Mouse (Mus musculus) liver, embryonic 13.5 days (tissue): ENCODE results near the gene Prkd3. TPM values are rescaled to one million over a fixed set of nuclear protein-coding genes. Genes with fewer than 3 reads are reported as not detected.
A peak's percentile ranks its signal among the peaks of the same experiment; 100 is the strongest.

ENCODE experiments used
- ATAC-seq: fragments of 200-750 bp; cut with Nextera tagmentation; 2 replicates; pipeline ENCODE4 v1.8.0; 2017; ENCODE audit warnings: low read depth, mild to moderate bottlenecking, moderate number of reproducible peaks, moderate library complexity
- DNase-seq: peaks from one replicate; pipeline ENCODE4 v3.0.0; 2022
- H3K27ac ChIP-seq: fragments of 300-500 bp; sonication (generic); 2 replicates; pipeline ENCODE4 v1.5.1; 2015; ENCODE audit warnings: moderate library complexity, mild to moderate bottlenecking, inconsistent platforms
- H3K27me3 ChIP-seq: fragments of 300-500 bp; sonication (generic); 2 replicates; pipeline ENCODE4 v1.6.1; 2015; ENCODE audit warnings: mild to moderate bottlenecking, inconsistent platforms
- H3K36me3 ChIP-seq: fragments of 300-500 bp; sonication (generic); 2 replicates; pipeline ENCODE4 v1.6.1; 2015; ENCODE audit warnings: mild to moderate bottlenecking, inconsistent platforms
- H3K4me1 ChIP-seq: fragments of 300-500 bp; sonication (generic); replicated peaks from 2 replicates; pipeline ENCODE4 v1.6.1; 2015; ENCODE audit warnings: inconsistent platforms
- H3K4me2 ChIP-seq: fragments of 300-500 bp; sonication (generic); 2 replicates; pipeline ENCODE4 v1.6.1; 2015; ENCODE audit warnings: inconsistent platforms, mild to moderate bottlenecking, moderate library complexity
- H3K4me3 ChIP-seq: fragments of 300-500 bp; sonication (generic); replicated peaks from 2 replicates; pipeline ENCODE4 v1.5.1; 2015; ENCODE audit warnings: mild to moderate bottlenecking, inconsistent platforms
- H3K9ac ChIP-seq: fragments of 300-500 bp; sonication (generic); 2 replicates; pipeline ENCODE4 v1.6.1; 2015; ENCODE audit warnings: mild to moderate bottlenecking, inconsistent platforms
- H3K9me3 ChIP-seq: fragments of 300-500 bp; sonication (generic); replicated peaks from 2 replicates; pipeline ENCODE4 v1.6.1; 2016; ENCODE audit warnings: inconsistent platforms
- WGBS: fragments of 180-500 bp; shearing (Covaris S2); methylation state at CpG from one replicate; pipeline ENCODE4 v1.1.7; 2015; ENCODE audit not compliant: insufficient replicate concordance; 5-methylcytosine and 5-hydroxymethylcytosine counted together
- polyA plus RNA-seq: library from polyadenylated mRNA; unstranded; fragments of >200 nt; fragmentation: Nextera tagmentation; extraction: Ambion mirVana; gene quantifications from 2 replicates; pipeline ENCODE4 v1.2.1, GENCODE M21; 2015

The Prkd3 gene
- polyA plus RNA-seq, 1 experiment from 2014 or later, result 7.4 TPM

GRCm38 (mm10) chr17:79032782-79033181 is 12.2 kb upstream of the Prkd3 start:
- H3K27me3 ChIP-seq, result no peaks in the 10 kb centered on the region
- H3K36me3 ChIP-seq, result no peaks in the 10 kb centered on the region
- DNase-seq (no peak), ATAC-seq (no peak)
- no peaks in the 10 kb centered on the region for H3K9me3 ChIP-seq
- H3K4me2 ChIP-seq, result no peak overlapping the region
- H3K4me3 ChIP-seq, result no peak overlapping the region
- H3K9ac ChIP-seq, result no peak overlapping the region
- WGBS, result 67% methylated on average over 4 of the region's 4 CpGs
- H3K27ac ChIP-seq, result no peak overlapping the region
- H3K4me1 ChIP-seq, result no peaks in the 10 kb centered on the region

- no peak overlapping the region for H3K27ac ChIP-seq
- DNase-seq (no peak), ATAC-seq (no peak)
- no peaks in the 10 kb centered on the region for H3K4me1 ChIP-seq
- no peaks in the 10 kb centered on the region for H3K36me3 ChIP-seq
- H3K4me2 ChIP-seq, result no peak overlapping the region
- no peaks in the 10 kb centered on the region for H3K9me3 ChIP-seq
- H3K4me3 ChIP-seq, result no peak overlapping the region
- H3K27me3 ChIP-seq, result no peaks in the 10 kb centered on the region
- WGBS, result 58% methylated on average over 5 of the region's 5 CpGs
- no peak overlapping the region for H3K9ac ChIP-seq
These were observed 11.0 kb upstream of the Prkd3 start for GRCm38 (mm10) chr17:79031569-79031968.

GRCm38 (mm10) chr17:79029226-79029625 is 8.6 kb upstream of the Prkd3 start:
- Histone ChIP-seq H3K4me2 (no peak overlapping the region), H3K27me3 (no peaks in the 10 kb centered on the region), H3K4me3 (no peak overlapping the region), H3K27ac (no peak overlapping the region), H3K9ac (no peak overlapping the region), H3K4me1 (no peaks in the 10 kb centered on the region), H3K36me3 (no peaks in the 10 kb centered on the region), H3K9me3 (no peaks in the 10 kb centered on the region)
- WGBS, result 50% methylated on average over 3 of the region's 3 CpGs
- no peak for DNase-seq
- no peak for ATAC-seq

GRCm38 (mm10) chr17:79024544-79024943 is 3.9 kb upstream of the Prkd3 start:
- no peak overlapping the region for H3K9ac ChIP-seq
- peaks cover 15% of the 10 kb centered on the region for H3K27me3 ChIP-seq
- peaks cover 15% of the 10 kb centered on the region for H3K4me1 ChIP-seq
- H3K27ac ChIP-seq, result no peak overlapping the region
- no peaks in the 10 kb centered on the region for H3K9me3 ChIP-seq
- no peaks in the 10 kb centered on the region for H3K36me3 ChIP-seq
- no peak overlapping the region for H3K4me3 ChIP-seq
- DNase-seq, result no peak
- WGBS, result 62% methylated on average over 4 of the region's 4 CpGs
- H3K4me2 ChIP-seq, result no peak overlapping the region
- ATAC-seq, result no peak

GRCm38 (mm10) chr17:79022746-79023145 is 2.1 kb upstream of the Prkd3 start:
- no peak overlapping the region for H3K4me3 ChIP-seq
- no peaks in the 10 kb centered on the region for H3K36me3 ChIP-seq
- WGBS, result 27% methylated on average over 3 of the region's 3 CpGs
- no peak overlapping the region for H3K9ac ChIP-seq
- DNase-seq (no peak), ATAC-seq (no peak)
- peaks cover 28% of the 10 kb centered on the region for H3K4me1 ChIP-seq
- H3K4me2 ChIP-seq, result no peak overlapping the region
- H3K27ac ChIP-seq, result no peak overlapping the region
- no peaks in the 10 kb centered on the region for H3K9me3 ChIP-seq
- peaks cover 15% of the 10 kb centered on the region for H3K27me3 ChIP-seq

GRCm38 (mm10) chr17:79020984-79021335 is 344 bp upstream of the Prkd3 start:
- 2% methylated on average over 24 of the region's 24 CpGs for WGBS
- Histone ChIP-seq H3K36me3 (no peaks in the 10 kb centered on the region), H3K27ac (no peak overlapping the region), H3K4me3 (peak overlapping the region; percentile 76), H3K27me3 (peaks cover 15% of the 10 kb centered on the region), H3K9ac (peak overlapping the region; percentile 83), H3K9me3 (no peaks in the 10 kb centered on the region), H3K4me2 (peak overlapping the region; percentile 92), H3K4me1 (peaks cover 40% of the 10 kb centered on the region)
- DNase-seq (no peak), ATAC-seq (no peak)

GRCm38 (mm10) chr17:79019726-79020207 is 849 bp downstream of the Prkd3 start:
- ATAC-seq, result no peak
- Histone ChIP-seq H3K4me1 (peaks cover 52% of the 10 kb centered on the region), H3K9me3 (no peaks in the 10 kb centered on the region), H3K4me2 (peak overlapping the region; percentile 92), H3K36me3 (no peaks in the 10 kb centered on the region), H3K4me3 (peak overlapping the region; percentile 76), H3K9ac (peak overlapping the region; percentile 83), H3K27ac (peak overlapping the region; percentile 68; the same call in 1 of the 2 replicates), H3K27me3 (peaks cover 15% of the 10 kb centered on the region)
- WGBS, result 1% methylated on average over 18 of the region's 18 CpGs
- DNase-seq, result no peak

GRCm38 (mm10) chr17:79018422-79018821 is 2.2 kb downstream of the Prkd3 start:
- Histone ChIP-seq H3K9ac (no peak overlapping the region), H3K4me3 (no peak overlapping the region), H3K36me3 (no peaks in the 10 kb centered on the region), H3K27ac (no peak overlapping the region), H3K27me3 (peaks cover 15% of the 10 kb centered on the region), H3K9me3 (no peaks in the 10 kb centered on the region), H3K4me2 (0 out of 2 replicates have a peak overlapping the region, but pooled peaks have one; percentile 25), H3K4me1 (peaks cover 59% of the 10 kb centered on the region)
- no peak for ATAC-seq
- no peak for DNase-seq
- 50% methylated on average over 9 of the region's 9 CpGs for WGBS

GRCm38 (mm10) chr17:79015831-79016230 is 4.8 kb downstream of the Prkd3 start:
- peak overlapping the region; percentile 24; the same call in 1 of the 2 replicates for H3K4me2 ChIP-seq
- ATAC-seq (no peak), DNase-seq (no peak)
- no peak overlapping the region for H3K4me3 ChIP-seq
- H3K4me1 ChIP-seq, result peaks cover 54% of the 10 kb centered on the region
- 44% methylated on average over 10 of the region's 10 CpGs for WGBS
- H3K27me3 ChIP-seq, result peaks cover 3% of the 10 kb centered on the region; the same call in 1 of the 2 replicates
- H3K27ac ChIP-seq, result no peak overlapping the region
- peaks cover 19% of the 10 kb centered on the region for H3K36me3 ChIP-seq
- no peaks in the 10 kb centered on the region for H3K9me3 ChIP-seq
- H3K9ac ChIP-seq, result no peak overlapping the region

- DNase-seq (peak; percentile 38), ATAC-seq (peak; percentile 85)
- Histone ChIP-seq H3K4me3 (no peak overlapping the region), H3K36me3 (peaks cover 20% of the 10 kb centered on the region), H3K4me1 (peaks cover 50% of the 10 kb centered on the region), H3K27ac (no peak overlapping the region), H3K4me2 (no peak overlapping the region), H3K27me3 (no peaks in the 10 kb centered on the region), H3K9ac (no peak overlapping the region), H3K9me3 (no peaks in the 10 kb centered on the region)
- 33% methylated on average over 2 of the region's 2 CpGs for WGBS
These were observed 5.5 kb downstream of the Prkd3 start for GRCm38 (mm10) chr17:79014911-79015685.

- Histone ChIP-seq H3K27me3 (no peaks in the 10 kb centered on the region), H3K9ac (no peak overlapping the region), H3K36me3 (peaks cover 20% of the 10 kb centered on the region), H3K9me3 (no peaks in the 10 kb centered on the region), H3K4me3 (no peak overlapping the region), H3K4me1 (peaks cover 39% of the 10 kb centered on the region), H3K4me2 (no peak overlapping the region), H3K27ac (no peak overlapping the region)
- DNase-seq (no peak), ATAC-seq (no peak)
- WGBS, result 35% methylated on average over 2 of the region's 2 CpGs
These were observed 7.0 kb downstream of the Prkd3 start for GRCm38 (mm10) chr17:79013625-79014024.
